Mouse (Mus musculus): ENCODE data around the gene Armh3. TPM values are rescaled to one million over a fixed set of nuclear protein-coding genes. Genes with fewer than 3 reads are reported as not detected.

The Armh3 gene
- total and polyA plus RNA-seq, 3 experiments: 4.1 to 10.8 TPM; not detected in 1

DNA sequence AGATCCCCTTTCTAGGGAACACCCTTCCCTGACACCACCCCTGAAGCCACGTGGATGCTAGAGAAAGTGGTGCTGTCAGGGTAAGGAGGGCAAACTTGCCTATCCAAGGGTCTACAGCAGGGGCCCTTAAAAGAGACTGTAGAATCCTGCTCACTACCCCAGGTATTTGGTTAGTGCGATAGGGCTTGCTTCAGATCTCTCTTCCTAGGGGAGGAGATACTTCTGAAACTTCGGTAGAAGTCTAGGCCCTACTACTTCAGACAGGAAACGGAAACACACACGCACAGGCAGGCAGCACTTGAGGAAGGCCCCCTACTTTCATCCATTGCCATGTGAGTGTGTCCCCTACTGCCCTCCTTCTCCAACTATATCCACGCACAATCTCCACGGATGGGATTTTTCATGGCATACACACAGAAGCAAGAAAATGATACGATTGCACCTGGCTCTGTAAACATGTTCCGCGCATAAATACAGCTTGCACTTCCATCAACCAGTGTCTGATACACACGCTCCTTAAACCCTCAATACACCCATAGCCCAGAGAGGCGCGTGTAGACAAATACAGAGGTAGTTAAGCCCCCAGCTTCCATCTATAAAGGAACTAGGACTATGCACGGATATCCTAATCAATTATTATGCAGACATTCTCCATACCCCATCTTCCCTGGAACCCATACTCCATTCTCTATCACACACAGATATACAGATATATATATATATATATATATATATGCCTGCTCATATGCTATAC is 42.0 kb upstream of the Armh3 start (continued):
- TF ChIP-seq EP300 (IDR thresholded peaks at IDR 0.05; ENCODE audit: low read depth in 1 of 2, low read length in 2 of 2) (0 out of 4 replicates have a peak, but pooled peaks of 1 of the 2 experiments have one; percentile 36), ZMIZ1 (IDR thresholded peaks at IDR 0.05; ENCODE audit: low read depth, low read length) (no peak; the same call in 1 of the 2 replicates), GATA1 (IDR thresholded peaks at IDR 0.05; ENCODE audit: low read depth, low read length) (0 out of 2 replicates have a peak, but pooled peaks have one; percentile 6), MYB (IDR thresholded peaks at IDR 0.05; ENCODE audit: low read depth, low read length) (no peak), MAX (IDR thresholded peaks at IDR 0.05; ENCODE audit: low read length) (peak; percentile 89), CHD1 (IDR thresholded peaks at IDR 0.05; ENCODE audit: low read depth, low read length) (no peak; the same call in 1 of the 2 replicates), E2F4 (IDR thresholded peaks at IDR 0.05; ENCODE audit: borderline replicate concordance, low read depth, low read length) (no peak), MAZ (IDR thresholded peaks at IDR 0.05; ENCODE audit: low read depth, low read length) (no peak; the same call in 1 of the 2 replicates), ZC3H11A (IDR thresholded peaks at IDR 0.05; ENCODE audit: low read depth, low read length) (no peak), HCFC1 (IDR thresholded peaks at IDR 0.05; ENCODE audit: low read depth, low read length) (peak; percentile 77), CHD2 (IDR thresholded peaks at IDR 0.05; ENCODE audit: low read length) (no peak), USF1 (IDR thresholded peaks at IDR 0.05; ENCODE audit: low read depth, low read length) (peak; percentile 38; the same call in 1 of the 2 replicates), ZKSCAN1 (IDR thresholded peaks at IDR 0.05; ENCODE audit: low read depth, low read length) (no peak), RAD21 (IDR thresholded peaks at IDR 0.05; ENCODE audit: low read depth, low read length) (no peak), CTCF (IDR thresholded peaks at IDR 0.05 in 2 of 3, conservative IDR thresholded peaks at IDR 0.05 in 1 of 3; ENCODE audit: control insufficient read depth in 1 of 3, insufficient read depth in 1 of 3, low read depth in 2 of 3, low read length in 3 of 3, poor library complexity in 1 of 3, severe bottlenecking in 1 of 3) (no peak)

DNA sequence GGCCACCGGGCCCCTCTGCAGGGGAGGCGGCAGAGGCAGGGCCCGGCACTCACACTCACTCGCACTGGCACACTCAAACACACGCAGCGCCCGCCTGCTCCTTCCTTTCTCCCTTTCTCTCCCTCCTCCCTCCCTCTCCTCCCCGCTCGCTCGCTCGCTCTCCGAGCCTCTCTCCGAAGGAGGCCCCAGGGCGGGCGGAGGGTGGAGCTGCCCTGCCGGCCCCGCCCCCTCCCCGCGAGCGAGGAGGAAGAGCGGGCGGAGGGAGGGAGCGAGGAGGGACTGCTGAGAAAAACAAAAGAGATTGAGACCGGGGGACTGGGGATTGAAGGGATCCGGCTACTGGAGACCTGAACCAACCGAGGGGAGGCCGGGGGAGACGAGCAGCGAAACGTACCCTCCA is 41.2 kb upstream of the Armh3 start:
- H3K4me1 ChIP-seq (ENCODE audit: control insufficient read depth in 1 of 2, insufficient read depth in 2 of 2, low read length in 2 of 2): peaks cover 23 to 57% of the 10 kb centered on the region in 2 experiments
- H3K36me3 ChIP-seq (ENCODE audit: control insufficient read depth in 1 of 2, insufficient read depth in 2 of 2, low read length in 2 of 2): peaks cover 14 to 49% of the 10 kb centered on the region in 2 experiments
- H3K27me3 ChIP-seq (ENCODE audit: control insufficient read depth in 1 of 2, insufficient read depth in 2 of 2, low read length in 2 of 2): no peaks in the 10 kb centered on the region
- peak; percentile 96 for DNase-seq (ENCODE audit: low read depth, low spot score)
- peak overlapping the region; percentile 76 to 85 for H3K4me3 ChIP-seq (ENCODE audit: control insufficient read depth in 1 of 2, insufficient read depth in 1 of 2, low read depth in 2 of 2, low read length in 2 of 2)
- peaks cover 91% of the 10 kb centered on the region for H3K79me2 ChIP-seq (ENCODE audit: control insufficient read depth, insufficient read depth, low read length, poor library complexity)
- H3K27ac ChIP-seq (ENCODE audit: control insufficient read depth, low read depth, low read length): peak overlapping the region; percentile 90
- no peaks in the 10 kb centered on the region for H3K9me3 ChIP-seq (replicated peaks; ENCODE audit: insufficient read depth, low read length)
- no peak for TF ChIP-seq USF1 (IDR thresholded peaks at IDR 0.05; ENCODE audit: low read depth, low read length)
- peak; percentile 78 for TF ChIP-seq POLR2AphosphoS2 (IDR thresholded peaks at IDR 0.05; ENCODE audit: low read length)
- TF ChIP-seq CTCF (IDR thresholded peaks at IDR 0.05 in 2 of 3, conservative IDR thresholded peaks at IDR 0.05 in 1 of 3; ENCODE audit: control insufficient read depth in 1 of 3, insufficient read depth in 1 of 3, low read depth in 2 of 3, low read length in 3 of 3, poor library complexity in 1 of 3, severe bottlenecking in 1 of 3): no peak
- peak; percentile 79 for TF ChIP-seq TCF12 (IDR thresholded peaks at IDR 0.05; ENCODE audit: low read depth, low read length)
- peak; percentile 55; the same call in 1 of the 2 replicates for TF ChIP-seq TBP (IDR thresholded peaks at IDR 0.05; ENCODE audit: low read depth, low read length)
- TF ChIP-seq MEF2A (IDR thresholded peaks at IDR 0.05; ENCODE audit: extremely low read depth, insufficient replicate concordance, low read depth, low read length, poor library complexity, severe bottlenecking): no peak
- TF ChIP-seq EP300 (IDR thresholded peaks at IDR 0.05; ENCODE audit: low read depth in 1 of 2, low read length in 2 of 2): peak in 1 of 2 experiments; percentile 49; a peak in 2 of 4 replicates
- peak; percentile 74 for TF ChIP-seq HCFC1 (IDR thresholded peaks at IDR 0.05; ENCODE audit: low read depth, low read length)
- no peak for TF ChIP-seq ZKSCAN1 (IDR thresholded peaks at IDR 0.05; ENCODE audit: low read depth, low read length)
- 0 out of 2 replicates have a peak, but pooled peaks have one; percentile 20 for TF ChIP-seq NRF1 (IDR thresholded peaks at IDR 0.05; ENCODE audit: insufficient read depth, low read depth, low read length, poor library complexity, severe bottlenecking)
- TF ChIP-seq MYB (IDR thresholded peaks at IDR 0.05; ENCODE audit: low read depth, low read length): no peak
- TF ChIP-seq MYC (IDR thresholded peaks at IDR 0.05; ENCODE audit: low read depth, low read length): no peak
- TF ChIP-seq ZC3H11A (IDR thresholded peaks at IDR 0.05; ENCODE audit: low read depth, low read length): no peak; the same call in 1 of the 2 replicates
- peak; percentile 97 for TF ChIP-seq ZMIZ1 (IDR thresholded peaks at IDR 0.05; ENCODE audit: low read depth, low read length)
- TF ChIP-seq E2F4 (IDR thresholded peaks at IDR 0.05; ENCODE audit: borderline replicate concordance, low read depth, low read length): no peak
- no peak for TF ChIP-seq BHLHE40 (IDR thresholded peaks at IDR 0.05; ENCODE audit: borderline replicate concordance, low read depth, low read length)
- TF ChIP-seq MAZ (IDR thresholded peaks at IDR 0.05; ENCODE audit: low read depth, low read length): peak; percentile 99
- TF ChIP-seq ELF1 (IDR thresholded peaks at IDR 0.05; ENCODE audit: low read depth, low read length): peak; percentile 62; the same call in 1 of the 2 replicates
- no peak for TF ChIP-seq POLR2AphosphoS5 (IDR thresholded peaks at IDR 0.05; ENCODE audit: borderline replicate concordance, low read depth, low read length)
- peak; percentile 79 to 88 for TF ChIP-seq POLR2A (IDR thresholded peaks at IDR 0.05; ENCODE audit: control insufficient read depth in 1 of 2, insufficient read depth in 1 of 2, low read depth in 1 of 2, low read length in 2 of 2, poor library complexity in 1 of 2)
- no peak for TF ChIP-seq JUND (IDR thresholded peaks at IDR 0.05; ENCODE audit: low read depth, low read length)
- TF ChIP-seq RCOR1 (IDR thresholded peaks at IDR 0.05; ENCODE audit: low read depth, low read length): no peak
- no peak for TF ChIP-seq MAX (IDR thresholded peaks at IDR 0.05; ENCODE audit: low read length)
- peak; percentile 90 for TF ChIP-seq NELFE (IDR thresholded peaks at IDR 0.05; ENCODE audit: low read depth, low read length)
- TF ChIP-seq ETS1 (IDR thresholded peaks at IDR 0.05; ENCODE audit: low read depth, low read length): no peak; the same call in 1 of the 2 replicates
- H3K9ac ChIP-seq (ENCODE audit: control insufficient read depth, low read depth, low read length, poor library complexity, severe bottlenecking): peak overlapping the region; percentile 86

Measured in MEL (cell line).